8 mouse cellular contexts compared by ENCODE assay signal in the genomic region with DNA sequence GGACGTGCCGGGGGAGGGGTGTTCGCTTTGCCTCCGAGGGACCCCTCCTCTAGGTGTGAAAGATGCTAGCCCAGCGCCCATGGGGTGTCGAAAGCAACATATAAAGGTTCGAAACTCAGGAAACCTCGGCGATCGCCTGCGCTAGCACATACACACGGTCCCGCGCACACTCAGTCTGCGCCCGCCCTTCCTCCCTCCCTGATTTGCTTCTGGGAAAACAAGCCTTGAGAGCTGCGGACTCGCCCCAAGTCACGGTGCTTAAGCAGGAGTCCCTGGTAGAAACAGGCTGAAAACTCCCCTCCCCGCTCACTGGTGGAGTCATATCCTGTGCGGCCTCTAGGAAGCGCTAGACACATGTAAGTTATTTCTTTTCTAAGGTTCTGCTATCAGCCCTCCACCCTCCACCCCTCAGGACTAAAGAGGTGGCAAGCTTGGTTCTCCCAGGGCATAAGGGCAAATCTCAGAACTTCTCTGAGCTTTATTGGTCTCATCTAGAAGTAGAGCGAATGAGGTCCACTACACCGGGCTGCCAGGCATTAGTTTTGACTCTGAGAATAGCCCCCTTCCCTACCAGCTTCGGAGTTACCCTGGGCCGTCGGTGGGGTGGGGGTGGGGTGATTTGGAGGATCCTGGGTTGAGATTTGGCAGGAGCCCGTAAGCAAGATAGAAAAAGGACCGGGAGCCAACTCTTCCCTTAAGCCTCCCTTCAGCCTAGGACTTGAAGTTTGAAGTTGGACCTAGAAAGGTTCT. TPM values are rescaled to one million over a fixed set of nuclear protein-coding genes. Genes with fewer than 3 reads are reported as not detected.
A peak's percentile ranks its signal among the peaks of the same experiment; 100 is the strongest.
DNase-seq lines count a peak whose midpoint lies in the region; ATAC-seq and TF ChIP-seq lines count a peak whose summit lies in the region.

No protein-coding gene starts in this region.

- peak; percentile 92 for DNase-seq in MN1 (ENCODE audit: low spot score)
- peak; percentile 91 for DNase-seq in cerebellum, adult 8-10 months
- DNase-seq in forelimb bud, embryonic 11.5 days (ENCODE audit: low read depth, low spot score): peak; percentile 95
- DNase-seq in layer of hippocampus, adult 8-10 months (ENCODE audit: low spot score in 2 of 2): peak; percentile 94 to 97
- peak; percentile 97 for DNase-seq in lung, embryonic 14.5 days
- DNase-seq in testis, postnatal 14 days (ENCODE audit: low spot score): peak; percentile 86

- ATAC-seq in hematopoietic stem cell, adult 5-6 weeks (replicated peaks in 1 of 2; ENCODE audit: insufficient read depth in 1 of 2, low FRiP score in 2 of 2, low TSS enrichment in 1 of 2, low read depth in 1 of 2, poor library complexity in 2 of 2, severe bottlenecking in 2 of 2): peak; percentile 15 to 23
- ATAC-seq in lung, embryonic 14.5 days (ENCODE audit: insufficient read depth): peak; percentile 57
- ATAC-seq in neutrophil, adult 5-6 weeks (ENCODE audit: extremely low read depth, insufficient number of reproducible peaks, low FRiP score, poor library complexity, severe bottlenecking): peak; percentile 55

- H3K4me1 ChIP-seq in lung, embryonic 14.5 days (ENCODE audit: insufficient read depth): 0 out of 2 replicates have a peak, but pooled peaks cover 7% of the 10 kb centered on the region

- peak overlapping the region; percentile 86 for H3K4me3 ChIP-seq in lung, embryonic 14.5 days (ENCODE audit: low read depth, low read length)

- peak; percentile 88 for TF ChIP-seq CTCF in lung, embryonic 14.5 days (IDR thresholded peaks at IDR 0.05; ENCODE audit: low read depth)

- H3K27me3 ChIP-seq in lung, embryonic 14.5 days (ENCODE audit: insufficient read depth, low read length): no peaks in the 10 kb centered on the region

- peak overlapping the region; percentile 90 for H3K9ac ChIP-seq in lung, embryonic 14.5 days

- H3K4me2 ChIP-seq in lung, embryonic 14.5 days: peak overlapping the region; percentile 89

- WGBS in lung, embryonic 14.5 days: under 1% methylated on average over 29 of the region's 29 CpGs

- H3K9me3 ChIP-seq in lung, embryonic 14.5 days (ENCODE audit: low read depth, low read length): no peaks in the 10 kb centered on the region

- H3K36me3 ChIP-seq in lung, embryonic 14.5 days (ENCODE audit: insufficient read depth): peaks cover 19% of the 10 kb centered on the region

- H3K27ac ChIP-seq in lung, embryonic 14.5 days (ENCODE audit: low read depth): peak overlapping the region; percentile 99

RNA-seq across cellular contexts. Expression of a gene that starts 1.2 kb away (rescaled TPM):
- total RNA-seq in hematopoietic stem cell, adult 5-6 weeks (2017): 405 and 467 TPM in 2 replicates
- total RNA-seq in layer of hippocampus, adult 8-10 months (2022): 10 to 100 TPM; 85.9 to 98.9 (median 93.5) TPM
- 67.1 and 71.5 TPM in 2 replicates for polyA plus RNA-seq in lung, embryonic 14.5 days (2014; fragmentation: Nextera tagmentation; extraction: Ambion mirVana)
- total RNA-seq in neutrophil, adult 5-6 weeks (2017): 106 TPM in 2 replicates

Comparison
In these comparisons a context has a peak if more than half of its experiments do, and no peak if none do; other contexts are left out.
1. Peak in every context shown above with its lines: DNase-seq, ATAC-seq, H3K4me3 ChIP-seq and H3K27ac ChIP-seq.